Mouse (Mus musculus): Measurements from ENCODE around the gene Ern1.
"Not testable (repeated sequence)": the region's sequence is repeated elsewhere in the genome, so short reads cannot be mapped to it uniquely, and the experiment has no call there.

The Ern1 gene

DNA sequence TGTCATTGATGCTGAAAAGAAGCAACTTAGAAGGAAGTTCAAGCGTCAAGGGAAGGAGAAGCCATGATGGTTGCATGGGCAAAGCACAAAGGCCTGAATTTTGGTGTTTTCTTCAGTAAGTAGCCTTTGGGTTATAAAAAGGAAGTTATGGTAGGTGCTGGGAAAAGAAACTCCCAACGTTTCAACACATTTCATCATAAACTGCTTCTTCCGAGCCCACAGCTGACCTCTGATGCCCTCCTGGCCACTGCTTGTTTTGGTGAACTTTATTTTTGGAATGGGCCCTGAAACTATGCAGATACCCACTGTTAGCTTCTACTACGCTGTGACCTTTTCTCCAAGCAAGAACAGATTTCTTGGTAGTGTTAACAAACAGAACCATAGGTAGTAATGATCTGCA, 58.0 kb downstream of the Ern1 start:
- no peak for DNase-seq

- no peak for DNase-seq
Measured at GRCm38 (mm10) chr11:106428556-106428955, 59.1 kb downstream of the Ern1 start.

DNA sequence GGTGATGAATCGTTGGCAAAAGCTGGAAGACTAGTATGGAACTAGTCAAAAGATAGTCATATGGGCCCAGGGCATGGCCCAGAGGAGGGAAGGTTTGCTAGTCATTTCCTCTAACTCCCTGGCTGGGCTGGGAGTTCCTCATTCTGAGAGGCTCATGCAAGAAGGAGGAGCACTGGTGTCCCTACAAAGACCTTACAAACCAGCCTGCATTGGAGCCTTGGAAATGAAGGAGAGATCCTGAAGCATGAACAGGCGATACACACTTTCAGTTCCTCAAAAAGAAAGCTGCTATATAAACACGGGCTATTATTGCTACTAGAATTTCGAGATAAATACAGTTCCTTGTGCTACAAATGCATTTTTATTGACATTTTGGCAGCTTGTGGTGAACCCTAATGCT, 59.5 kb downstream of the Ern1 start:
- no peak for DNase-seq

- DNase-seq = no peak
Measured at GRCm38 (mm10) chr11:106426447-106426846, 61.2 kb downstream of the Ern1 start.

DNA sequence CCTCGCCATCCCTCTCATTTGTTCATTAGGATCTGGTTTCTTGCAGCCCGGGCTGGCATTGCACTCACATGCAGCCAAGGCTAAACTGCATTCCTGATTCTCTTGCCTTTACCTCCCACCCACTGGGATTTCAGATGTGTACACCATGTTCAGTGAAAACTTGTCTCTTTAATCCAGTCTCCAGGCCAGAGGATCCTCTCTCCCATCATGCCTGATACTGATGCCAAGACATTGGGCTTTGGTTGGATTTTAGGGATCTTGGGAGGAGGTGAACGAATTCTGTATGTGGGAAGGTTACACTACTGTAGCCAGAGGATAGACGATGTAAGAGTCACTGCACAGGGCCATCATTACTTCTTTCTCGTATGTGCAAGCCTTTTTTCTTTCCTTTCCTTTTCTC, 62.5 kb downstream of the Ern1 start:
- no peak for DNase-seq

DNA sequence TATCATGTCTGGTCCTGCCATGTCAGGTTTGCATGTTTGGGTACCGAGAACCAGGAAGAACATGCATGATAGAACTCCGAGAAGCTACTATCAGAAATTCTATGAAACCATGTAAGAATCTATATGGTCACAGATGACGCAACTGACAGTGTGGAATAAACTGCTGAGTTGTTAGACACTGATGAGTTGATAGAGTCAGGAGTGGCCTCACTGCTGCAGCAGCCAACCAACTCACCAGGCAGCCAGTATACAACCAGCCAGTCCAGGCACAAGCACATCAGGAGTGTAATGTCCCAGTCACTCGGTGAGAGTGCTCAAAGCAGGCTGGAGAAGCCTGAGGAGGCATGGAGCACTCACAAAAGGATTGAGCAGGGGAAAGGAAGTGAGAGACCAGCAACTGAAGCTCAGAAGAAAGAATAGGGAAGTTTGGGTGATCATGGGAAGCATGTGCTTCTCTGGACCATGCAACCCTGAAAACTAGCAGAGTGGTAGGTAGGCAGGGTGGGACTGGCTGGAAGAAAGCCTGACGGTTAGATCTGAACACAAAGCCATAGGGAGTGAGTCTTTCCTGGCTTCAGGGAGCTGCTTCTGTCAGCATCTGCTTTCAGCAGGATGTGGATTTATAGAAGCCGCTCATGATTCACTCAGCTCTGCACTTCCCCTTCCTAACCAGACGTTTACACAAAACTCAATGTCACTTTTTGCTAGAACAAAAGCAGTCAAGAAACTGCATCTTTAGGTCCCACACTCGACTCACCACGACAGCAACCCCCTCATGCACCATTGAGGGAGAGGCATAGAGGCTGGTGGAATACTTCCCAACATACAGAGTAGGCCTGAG, 68.2 kb downstream of the Ern1 start:
- DNase-seq = no peak

- DNase-seq = peak; percentile 76
Measured at GRCm38 (mm10) chr11:106418622-106419196, 68.9 kb downstream of the Ern1 start.

DNA sequence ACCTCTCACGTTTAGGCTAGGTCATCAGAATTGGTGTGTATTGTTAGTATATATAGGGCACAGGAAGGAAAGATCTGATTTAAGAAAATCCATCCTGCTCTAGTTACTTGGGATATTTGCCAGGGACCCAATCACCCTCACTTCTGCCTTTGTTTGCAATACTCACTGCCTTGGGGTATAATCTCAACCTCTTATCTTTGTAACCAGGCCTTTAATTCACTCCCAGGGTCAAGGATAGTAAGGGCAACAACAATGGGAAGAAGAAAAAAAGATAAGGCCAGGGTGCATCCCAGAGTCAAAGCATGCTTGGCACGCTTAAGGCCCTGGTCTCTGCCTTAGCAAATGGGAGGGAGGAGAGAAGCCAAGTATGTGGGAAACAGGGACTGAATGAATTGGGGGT, 69.8 kb downstream of the Ern1 start:
- no peak for DNase-seq

GRCm38 (mm10) chr11:106416331-106416730, 71.3 kb downstream of the Ern1 start:
- DNase-seq = no peak

GRCm38 (mm10) chr11:106412641-106413360, 74.9 kb downstream of the Ern1 start:
- DNase-seq = no peak

- no peak for DNase-seq
Measured at GRCm38 (mm10) chr11:106411157-106411556, 76.5 kb downstream of the Ern1 start.

DNA sequence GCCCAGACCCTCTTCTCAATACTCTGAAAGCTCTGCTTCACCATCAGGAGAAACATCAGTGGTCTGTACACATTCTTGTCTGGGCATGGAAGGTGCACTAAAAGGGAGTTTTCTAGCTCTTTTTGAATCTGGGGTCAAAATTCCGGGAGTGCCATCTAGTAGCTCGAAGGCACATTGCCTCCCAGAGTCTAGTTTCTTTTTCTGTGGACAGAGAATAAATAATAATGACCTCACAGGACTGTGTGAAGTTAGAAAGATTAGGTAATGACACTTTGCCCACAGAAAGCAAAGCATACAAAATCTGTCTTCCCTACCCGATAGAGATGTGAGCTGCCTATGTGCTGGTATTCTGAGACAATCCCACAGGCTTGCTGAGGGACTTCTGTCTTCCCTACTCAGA, 77.1 kb downstream of the Ern1 start:
- no peak for DNase-seq

DNA sequence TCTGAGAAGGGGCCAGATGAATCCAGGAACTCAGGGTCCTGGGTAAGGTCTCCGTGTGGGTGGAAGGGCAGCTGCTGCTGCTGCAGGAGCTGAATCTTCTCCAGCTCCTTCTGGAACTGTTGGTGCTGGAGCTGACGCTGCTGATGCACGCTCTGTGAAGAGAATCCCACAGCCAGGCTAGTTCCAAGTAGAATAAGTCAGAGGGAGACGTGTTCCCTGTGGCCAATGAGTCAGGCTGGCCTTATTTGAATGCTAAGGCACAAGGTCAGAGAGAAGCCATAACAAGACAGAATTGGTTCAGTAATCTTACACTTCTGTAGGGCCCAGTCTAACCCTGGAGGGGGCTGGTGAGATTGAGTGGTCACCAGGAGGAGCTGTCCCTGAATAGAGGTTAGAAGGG, 77.6 kb downstream of the Ern1 start:
- no peak for DNase-seq

DNA sequence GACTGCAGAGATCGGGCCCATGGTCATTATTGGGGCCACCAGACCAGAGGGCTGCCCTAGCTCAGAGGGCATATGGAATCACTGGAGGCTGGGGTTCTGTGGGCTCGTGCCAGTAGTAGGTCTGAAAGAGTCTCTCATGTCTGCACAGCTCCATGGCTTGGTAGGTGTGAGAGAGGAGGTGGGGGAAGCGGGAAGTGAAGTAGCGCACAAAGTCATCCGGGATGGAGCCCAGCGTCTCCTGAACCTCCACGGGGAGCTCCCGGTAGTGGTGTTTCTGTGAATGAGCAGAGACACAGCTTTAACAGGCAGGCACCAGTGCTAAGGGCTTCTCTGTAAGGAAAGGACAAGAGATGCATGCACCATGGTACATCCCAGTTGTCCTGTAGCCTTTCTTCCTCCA, 89.2 kb downstream of the Ern1 start:
- no peak for DNase-seq

DNA sequence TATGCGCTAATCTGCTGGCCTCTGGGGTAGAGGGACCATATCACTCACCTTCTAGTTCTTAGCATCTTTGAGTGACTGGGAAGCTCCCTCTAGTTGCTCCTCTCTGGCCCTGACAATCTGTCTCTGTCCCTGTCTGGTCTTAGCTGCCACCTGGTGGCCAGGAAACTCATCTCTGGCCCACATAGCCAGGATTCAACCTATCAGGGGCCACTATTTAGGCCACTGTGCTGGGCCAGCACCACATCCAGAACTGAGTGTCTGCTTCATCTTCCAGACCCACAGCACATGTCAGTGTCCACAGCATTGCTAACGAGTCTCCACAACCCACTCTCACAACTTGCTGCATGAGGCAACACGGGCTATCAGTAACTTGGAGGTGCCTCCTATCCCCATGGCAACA, 90.0 kb downstream of the Ern1 start:
- no peak for DNase-seq

GRCm38 (mm10) chr11:106394055-106394454, 93.6 kb downstream of the Ern1 start:
- DNase-seq = not testable (repeated sequence)

- DNase-seq = no peak
Measured at GRCm38 (mm10) chr11:106393331-106393616, 94.4 kb downstream of the Ern1 start.

GRCm38 (mm10) chr11:106392597-106393330, 94.9 kb downstream of the Ern1 start:
- no peak for DNase-seq

GRCm38 (mm10) chr11:106391546-106392188, 96.0 kb downstream of the Ern1 start:
- peak; percentile 55 for DNase-seq

GRCm38 (mm10) chr11:106390757-106391156, 96.9 kb downstream of the Ern1 start:
- DNase-seq = no peak

DNA sequence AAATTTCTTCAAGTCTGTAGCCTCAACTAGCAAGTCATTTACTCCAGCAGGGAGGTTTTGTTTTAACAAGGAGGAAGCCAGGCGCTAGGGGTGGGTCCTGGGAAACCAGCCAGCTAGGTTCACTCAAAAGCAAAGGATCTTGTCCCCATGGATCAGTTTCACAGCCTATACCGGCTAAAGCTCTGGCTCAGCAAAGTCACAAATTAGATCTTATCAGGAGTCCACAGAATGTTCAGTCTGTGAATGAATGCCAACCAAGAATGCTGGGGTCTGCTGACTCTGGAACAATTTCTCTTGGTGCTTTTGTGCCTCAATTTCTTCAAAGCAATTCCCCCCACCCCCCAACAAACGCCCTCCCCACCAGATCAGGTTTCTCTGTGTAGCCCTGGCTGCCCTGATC, 98.0 kb downstream of the Ern1 start:
- DNase-seq = no peak

DNA sequence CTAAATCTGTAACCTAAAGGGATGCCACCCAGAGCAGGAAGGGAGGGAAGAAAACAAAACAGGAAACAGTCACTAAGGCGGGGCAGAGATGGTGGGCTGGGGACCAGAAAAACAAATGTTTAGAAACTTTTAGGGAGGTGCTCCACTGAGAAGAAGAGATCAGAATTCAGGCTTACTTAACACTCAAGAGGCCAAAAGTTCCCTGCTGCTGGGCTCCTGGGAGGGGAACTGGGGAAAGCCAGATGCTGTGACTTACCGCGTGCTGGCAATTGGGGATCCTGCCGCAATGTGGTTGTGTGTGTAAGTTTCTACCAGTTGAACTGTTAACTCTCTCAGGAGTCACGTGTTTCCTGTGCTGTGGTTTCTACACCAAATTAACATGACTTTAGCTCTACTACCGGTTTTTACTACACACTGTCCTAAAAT, 99.8 kb downstream of the Ern1 start, which contains the start of gene Icam2:
Gene Icam2 (minus strand): TSS at position 285 of the 426 bp plus-strand sequence.
- DNase-seq = no peak

- DNase-seq = no peak
Measured at GRCm38 (mm10) chr11:106387020-106387419, 100.6 kb downstream of the Ern1 start.

All from right cerebral cortex, postnatal 25 days (tissue).